Mouse (Mus musculus): ENCODE measurements around the gene C2cd3. TPM values are rescaled to one million over a fixed set of nuclear protein-coding genes. Genes with fewer than 3 reads are reported as not detected.

C2cd3 gene
- total and polyA plus RNA-seq, 2 experiments from 2014 or later = 8.1 to 26.6 TPM

- no peak overlapping the region for H3K4me2 ChIP-seq (ENCODE audit: low read depth, low read length, poor library complexity, severe bottlenecking)
- 92% methylated on average over 11 of the region's 11 CpGs for whole genome bisulfite sequencing
- H3K27ac ChIP-seq (ENCODE audit: low read depth, low read length) = no peak overlapping the region
- H3K4me1 ChIP-seq (ENCODE audit: insufficient read depth, low read length) = no peaks in the 10 kb centered on the region
- no peaks in the 10 kb centered on the region for H3K27me3 ChIP-seq (ENCODE audit: insufficient read depth, low read length)
- no peak overlapping the region for H3K9ac ChIP-seq (replicated peaks; ENCODE audit: low read length, poor library complexity, severe bottlenecking)
- H3K9me3 ChIP-seq (ENCODE audit: low read length) = no peaks in the 10 kb centered on the region
- H3K36me3 ChIP-seq (ENCODE audit: insufficient read depth, low read length) = peaks cover 23% of the 10 kb centered on the region
- no peak for TF ChIP-seq CTCF (IDR thresholded peaks at IDR 0.05)
- H3K4me3 ChIP-seq (ENCODE audit: low read depth, low read length) = no peak overlapping the region
- DNase-seq (ENCODE audit: low spot score) = no peak
- no peak for ATAC-seq (ENCODE audit: low FRiP score)
These were observed 94.9 kb downstream of the C2cd3 start for GRCm38 (mm10) chr7:100466781-100467510.

- Histone ChIP-seq H3K36me3 (ENCODE audit: insufficient read depth, low read length) (peaks cover 23% of the 10 kb centered on the region), H3K4me2 (ENCODE audit: low read depth, low read length, poor library complexity, severe bottlenecking) (no peak overlapping the region), H3K4me3 (ENCODE audit: low read depth, low read length) (no peak overlapping the region), H3K27me3 (ENCODE audit: insufficient read depth, low read length) (no peaks in the 10 kb centered on the region), H3K9me3 (ENCODE audit: low read length) (no peaks in the 10 kb centered on the region), H3K4me1 (ENCODE audit: insufficient read depth, low read length) (no peaks in the 10 kb centered on the region), H3K9ac (replicated peaks; ENCODE audit: low read length, poor library complexity, severe bottlenecking) (no peak overlapping the region), H3K27ac (ENCODE audit: low read depth, low read length) (no peak overlapping the region)
- ATAC-seq (ENCODE audit: low FRiP score) = no peak
- no peak for DNase-seq (ENCODE audit: low spot score)
- TF ChIP-seq CTCF (IDR thresholded peaks at IDR 0.05) = no peak
- 86% methylated on average over 6 of the region's 6 CpGs for WGBS
These were observed 96.7 kb downstream of the C2cd3 start for GRCm38 (mm10) chr7:100468761-100469160.

- no peak for TF ChIP-seq CTCF (IDR thresholded peaks at IDR 0.05)
- 96% methylated on average over 1 of the region's 1 CpGs for WGBS
- no peaks in the 10 kb centered on the region for H3K4me1 ChIP-seq (ENCODE audit: insufficient read depth, low read length)
These were observed 97.5 kb downstream of the C2cd3 start for GRCm38 (mm10) chr7:100469502-100469901.

GRCm38 (mm10) chr7:100470796-100471406 lies 98.9 kb downstream of the C2cd3 start:
- H3K27ac ChIP-seq (ENCODE audit: low read depth, low read length) = no peak overlapping the region
- no peak overlapping the region for H3K4me3 ChIP-seq (ENCODE audit: low read depth, low read length)
- H3K36me3 ChIP-seq (ENCODE audit: insufficient read depth, low read length) = peaks cover 16% of the 10 kb centered on the region; the same call in 1 of the 2 replicates
- WGBS = 93% methylated on average over 11 of the region's 11 CpGs
- DNase-seq (ENCODE audit: low spot score) (no peak), ATAC-seq (ENCODE audit: low FRiP score) (no peak)
- TF ChIP-seq CTCF (IDR thresholded peaks at IDR 0.05) = no peak
- no peaks in the 10 kb centered on the region for H3K4me1 ChIP-seq (ENCODE audit: insufficient read depth, low read length)
- no peak overlapping the region for H3K4me2 ChIP-seq (ENCODE audit: low read depth, low read length, poor library complexity, severe bottlenecking)
- H3K9ac ChIP-seq (replicated peaks; ENCODE audit: low read length, poor library complexity, severe bottlenecking) = no peak overlapping the region
- no peaks in the 10 kb centered on the region for H3K27me3 ChIP-seq (ENCODE audit: insufficient read depth, low read length)
- no peaks in the 10 kb centered on the region for H3K9me3 ChIP-seq (ENCODE audit: low read length)

More at GRCm38 (mm10) chr7:100469502-100469901, 97.5 kb downstream of the C2cd3 start:
- DNase-seq (ENCODE audit: low spot score) = no peak
- Histone ChIP-seq H3K27ac (ENCODE audit: low read depth, low read length) (no peak overlapping the region), H3K4me3 (ENCODE audit: low read depth, low read length) (no peak overlapping the region), H3K36me3 (ENCODE audit: insufficient read depth, low read length) (peaks cover 18% of the 10 kb centered on the region), H3K9ac (replicated peaks; ENCODE audit: low read length, poor library complexity, severe bottlenecking) (no peak overlapping the region), H3K9me3 (ENCODE audit: low read length) (no peaks in the 10 kb centered on the region), H3K27me3 (ENCODE audit: insufficient read depth, low read length) (no peaks in the 10 kb centered on the region), H3K4me2 (ENCODE audit: low read depth, low read length, poor library complexity, severe bottlenecking) (no peak overlapping the region)
- no peak for ATAC-seq (ENCODE audit: low FRiP score)

GRCm38 (mm10) chr7:100471407-100471797 lies 99.4 kb downstream of the C2cd3 start:
- no peaks in the 10 kb centered on the region for H3K27me3 ChIP-seq (ENCODE audit: insufficient read depth, low read length)
- peaks cover 16% of the 10 kb centered on the region; the same call in 1 of the 2 replicates for H3K36me3 ChIP-seq (ENCODE audit: insufficient read depth, low read length)
- no peak overlapping the region for H3K27ac ChIP-seq (ENCODE audit: low read depth, low read length)
- DNase-seq (ENCODE audit: low spot score) (no peak), ATAC-seq (ENCODE audit: low FRiP score) (no peak)
- H3K9ac ChIP-seq (replicated peaks; ENCODE audit: low read length, poor library complexity, severe bottlenecking) = no peak overlapping the region
- no peak for TF ChIP-seq CTCF (IDR thresholded peaks at IDR 0.05)
- H3K4me1 ChIP-seq (ENCODE audit: insufficient read depth, low read length) = no peaks in the 10 kb centered on the region
- WGBS = 83% methylated on average over 1 of the region's 1 CpGs
- H3K4me3 ChIP-seq (ENCODE audit: low read depth, low read length) = no peak overlapping the region
- no peaks in the 10 kb centered on the region for H3K9me3 ChIP-seq (ENCODE audit: low read length)
- H3K4me2 ChIP-seq (ENCODE audit: low read depth, low read length, poor library complexity, severe bottlenecking) = no peak overlapping the region

GRCm38 (mm10) chr7:100472777-100473176 lies 100.7 kb downstream of the C2cd3 start, which contains the start of gene Ucp3:
TSS of gene Ucp3 (plus strand) at chr7:100472990.
- no peak within 1 kb of the TSS for H3K27ac ChIP-seq (ENCODE audit: low read depth, low read length)
- no peak within 1 kb of the TSS for H3K4me2 ChIP-seq (ENCODE audit: low read depth, low read length, poor library complexity, severe bottlenecking)
- 85% methylated on average over 6 of the region's 6 CpGs for WGBS
- peaks cover 16% of the 10 kb centered on the region; the same call in 1 of the 2 replicates for H3K36me3 ChIP-seq (ENCODE audit: insufficient read depth, low read length)
- H3K27me3 ChIP-seq (ENCODE audit: insufficient read depth, low read length) = no peaks in the 10 kb centered on the region
- no peak within 1 kb of the TSS for H3K4me3 ChIP-seq (ENCODE audit: low read depth, low read length)
- no peaks in the 10 kb centered on the region for H3K4me1 ChIP-seq (ENCODE audit: insufficient read depth, low read length)
- no peaks in the 10 kb centered on the region for H3K9me3 ChIP-seq (ENCODE audit: low read length)
- DNase-seq (ENCODE audit: low spot score) (no peak), ATAC-seq (ENCODE audit: low FRiP score) (no peak)
- no peak within 1 kb of the TSS for H3K9ac ChIP-seq (replicated peaks; ENCODE audit: low read length, poor library complexity, severe bottlenecking)
- TF ChIP-seq CTCF (IDR thresholded peaks at IDR 0.05) = no peak
